Mouse (Mus musculus): ENCODE data around the gene Sf3b4. TPM values are rescaled to one million over a fixed set of nuclear protein-coding genes. Genes with fewer than 3 reads are reported as not detected.
"Not testable (repeated sequence)": the region's sequence is repeated elsewhere in the genome, so short reads cannot be mapped to it uniquely, and the experiment has no call there.

Sf3b4 gene
- polyA plus RNA-seq, 1 experiment from 2014 or later: 71.2 TPM

GRCm38 (mm10) chr3:96160222-96160802 lies 11.8 kb upstream of the Sf3b4 start:
- Histone ChIP-seq H3K4me2 (peak overlapping the region; percentile 95), H3K36me3 (peaks cover 12% of the 10 kb centered on the region), H3K27me3 (no peaks in the 10 kb centered on the region), H3K9me3 (replicated peaks) (no peaks in the 10 kb centered on the region), H3K9ac (peak overlapping the region; percentile 70; the same call in 1 of the 2 replicates), H3K27ac (peak overlapping the region; percentile 84), H3K4me1 (replicated peaks) (peaks cover 32% of the 10 kb centered on the region), H3K4me3 (peak overlapping the region; percentile 56)
- WGBS: 34% methylated on average over 4 of the region's 4 CpGs
- peak; percentile 77 for ATAC-seq (replicated peaks; ENCODE audit: insufficient number of reproducible peaks, insufficient read depth, low FRiP score, low read depth)

DNA sequence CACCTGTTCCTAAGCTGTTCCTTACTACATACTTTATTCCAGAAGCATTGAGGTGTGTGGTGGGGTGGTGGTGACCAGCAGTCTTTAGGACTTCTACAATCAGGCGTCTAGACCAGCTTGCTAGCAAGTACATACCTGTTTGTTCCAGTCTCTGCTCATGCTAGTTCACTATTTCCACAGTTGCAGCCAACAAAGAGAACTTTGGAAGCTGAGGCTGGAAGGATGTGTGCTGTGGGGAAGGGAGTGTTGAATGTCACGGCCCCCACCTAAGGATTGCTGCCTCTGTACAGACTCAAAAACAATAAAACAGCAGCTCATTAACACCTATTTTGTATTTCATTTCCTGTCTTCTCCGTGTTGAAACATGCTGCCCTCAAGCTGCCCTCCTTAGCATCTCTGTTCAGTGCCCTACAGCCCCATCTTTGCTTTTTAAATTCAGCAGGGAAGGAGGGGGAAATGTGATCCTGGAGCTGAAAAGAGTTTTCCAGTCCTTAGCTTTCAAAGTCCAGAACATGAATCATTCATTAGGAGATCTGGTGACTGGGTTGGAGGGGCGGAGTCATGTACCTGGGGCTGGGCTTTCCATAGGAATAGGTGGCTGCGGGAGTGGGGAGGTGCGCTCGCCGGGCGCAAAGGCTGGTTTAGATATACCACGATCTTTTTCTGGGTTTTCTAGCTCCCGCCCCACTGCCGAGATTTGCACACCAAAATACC lies 11.2 kb upstream of the Sf3b4 start:
- peak overlapping the region; percentile 70 for H3K9ac ChIP-seq
- peak overlapping the region; percentile 56 for H3K4me3 ChIP-seq
- peak overlapping the region; percentile 84 for H3K27ac ChIP-seq
- peaks cover 32% of the 10 kb centered on the region for H3K4me1 ChIP-seq (replicated peaks)
- 2% methylated on average over 12 of the region's 12 CpGs for WGBS
- H3K4me2 ChIP-seq: peak overlapping the region; percentile 95
- no peaks in the 10 kb centered on the region for H3K9me3 ChIP-seq (replicated peaks)
- H3K36me3 ChIP-seq: peaks cover 5% of the 10 kb centered on the region; the same call in 1 of the 2 replicates
- ATAC-seq (replicated peaks; ENCODE audit: insufficient number of reproducible peaks, insufficient read depth, low FRiP score, low read depth): peak; percentile 57; the same call in 1 of the 2 replicates
- no peaks in the 10 kb centered on the region for H3K27me3 ChIP-seq

DNA sequence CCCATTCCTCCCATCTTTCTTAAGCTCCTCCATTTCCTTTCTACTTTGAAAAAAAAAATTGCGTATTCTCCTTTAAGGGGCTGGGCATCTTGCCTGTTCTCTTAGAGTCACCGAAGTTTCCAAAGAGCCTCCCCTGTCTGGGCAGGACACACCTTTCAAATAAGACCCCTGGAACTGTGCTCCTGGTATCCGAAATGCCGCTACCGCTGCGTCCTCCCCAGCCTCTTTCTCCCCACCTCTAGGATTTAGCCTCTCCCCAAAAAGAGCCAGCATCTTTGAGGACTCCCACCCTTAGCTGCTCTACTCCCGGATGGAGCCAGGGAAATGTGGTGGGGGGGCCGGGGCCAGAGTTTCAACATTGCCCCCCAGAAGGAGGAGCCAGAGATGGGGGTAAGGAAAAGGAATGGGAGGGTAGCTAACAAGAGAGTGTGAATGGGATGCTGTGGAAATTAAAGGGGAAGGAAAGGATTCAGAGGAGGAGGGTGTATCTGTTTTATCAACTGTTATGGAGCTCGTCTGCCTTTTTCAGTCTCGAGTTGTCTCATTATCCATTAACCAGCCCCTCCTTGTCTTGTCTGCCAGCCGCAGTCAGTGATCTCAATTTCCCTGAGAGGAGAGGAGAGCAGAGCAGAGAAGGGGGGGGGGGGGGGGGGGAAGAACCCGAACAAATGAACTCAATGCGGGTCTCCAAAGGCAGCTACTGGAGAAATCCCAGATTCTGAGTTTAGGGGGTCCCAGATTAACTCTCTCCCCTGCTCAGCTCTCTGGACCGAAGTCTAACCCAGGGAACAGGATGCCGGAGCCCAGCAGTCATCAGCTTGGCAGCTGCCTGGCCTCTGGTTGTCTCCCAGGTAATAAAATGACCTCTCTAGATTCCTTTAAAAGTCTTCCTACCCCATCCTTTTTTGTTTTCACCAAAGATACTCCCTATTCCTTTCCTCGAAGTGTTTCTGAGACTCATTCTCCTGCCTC lies 10.0 kb upstream of the Sf3b4 start, which contains the start of gene Mtmr11:
Gene Mtmr11, plus strand, starts transcription at position 136 of the 972 bp plus-strand sequence.
- no peaks in the 10 kb centered on the region for H3K27me3 ChIP-seq
- H3K27ac ChIP-seq: peak within 1 kb of the TSS; percentile 84
- peak within 1 kb of the TSS; percentile 70 for H3K9ac ChIP-seq
- H3K36me3 ChIP-seq: no peaks in the 10 kb centered on the region
- H3K4me2 ChIP-seq: peak within 1 kb of the TSS; percentile 95
- H3K9me3 ChIP-seq (replicated peaks): no peaks in the 10 kb centered on the region
- H3K4me3 ChIP-seq: peak within 1 kb of the TSS; percentile 56
- 11% methylated on average over 15 of the region's 16 CpGs for WGBS
- no peak; the same call in 1 of the 2 replicates for ATAC-seq (replicated peaks; ENCODE audit: insufficient number of reproducible peaks, insufficient read depth, low FRiP score, low read depth)
- peaks cover 32% of the 10 kb centered on the region for H3K4me1 ChIP-seq (replicated peaks)

- WGBS: 88% methylated on average over 6 of the region's 6 CpGs
- H3K9ac ChIP-seq: no peak overlapping the region
- H3K36me3 ChIP-seq: no peaks in the 10 kb centered on the region
- H3K4me2 ChIP-seq: peak overlapping the region; percentile 95; the same call in 1 of the 2 replicates
- H3K4me3 ChIP-seq: 0 out of 2 replicates have a peak overlapping the region, but pooled peaks have one; percentile 56
- no peak for ATAC-seq (replicated peaks; ENCODE audit: insufficient number of reproducible peaks, insufficient read depth, low FRiP score, low read depth)
- H3K27ac ChIP-seq: no peak overlapping the region
- H3K9me3 ChIP-seq (replicated peaks): no peaks in the 10 kb centered on the region
- H3K27me3 ChIP-seq: no peaks in the 10 kb centered on the region
- peaks cover 32% of the 10 kb centered on the region for H3K4me1 ChIP-seq (replicated peaks)
Measured at GRCm38 (mm10) chr3:96163040-96163439, 9.1 kb upstream of the Sf3b4 start.

GRCm38 (mm10) chr3:96168466-96169158 lies 3.5 kb upstream of the Sf3b4 start:
- ATAC-seq (replicated peaks; ENCODE audit: insufficient number of reproducible peaks, insufficient read depth, low FRiP score, low read depth): no peak

GRCm38 (mm10) chr3:96170276-96170675 lies 1.9 kb upstream of the Sf3b4 start:
- Histone ChIP-seq H3K4me3 (no peak overlapping the region), H3K4me2 (peak overlapping the region; percentile 90; the same call in 1 of the 2 replicates), H3K4me1 (replicated peaks) (peaks cover 37% of the 10 kb centered on the region), H3K27me3 (no peaks in the 10 kb centered on the region), H3K9me3 (replicated peaks) (no peaks in the 10 kb centered on the region), H3K36me3 (peaks cover 14% of the 10 kb centered on the region), H3K9ac (no peak overlapping the region), H3K27ac (peak overlapping the region; percentile 98)
- no peak for ATAC-seq (replicated peaks; ENCODE audit: insufficient number of reproducible peaks, insufficient read depth, low FRiP score, low read depth)
- WGBS: 90% methylated on average over 4 of the region's 4 CpGs

More at GRCm38 (mm10) chr3:96168466-96169158, 3.5 kb upstream of the Sf3b4 start:
- Histone ChIP-seq H3K27me3 (no peaks in the 10 kb centered on the region), H3K9me3 (replicated peaks) (no peaks in the 10 kb centered on the region), H3K4me2 (no peak overlapping the region), H3K36me3 (no peaks in the 10 kb centered on the region), H3K9ac (no peak overlapping the region), H3K27ac (peak overlapping the region; percentile 25; the same call in 1 of the 2 replicates), H3K4me3 (no peak overlapping the region), H3K4me1 (replicated peaks) (peaks cover 25% of the 10 kb centered on the region)
- 62% methylated on average over 12 of the region's 12 CpGs for WGBS

GRCm38 (mm10) chr3:96170976-96171545 lies 1.1 kb upstream of the Sf3b4 start:
- Histone ChIP-seq H3K36me3 (peaks cover 20% of the 10 kb centered on the region), H3K4me3 (peak overlapping the region; percentile 79), H3K9ac (peak overlapping the region; percentile 80; the same call in 1 of the 2 replicates), H3K27me3 (no peaks in the 10 kb centered on the region), H3K9me3 (replicated peaks) (no peaks in the 10 kb centered on the region), H3K4me2 (peak overlapping the region; percentile 90), H3K4me1 (replicated peaks) (peaks cover 37% of the 10 kb centered on the region), H3K27ac (peak overlapping the region; percentile 98)
- 46% methylated on average over 10 of the region's 10 CpGs for WGBS
- ATAC-seq (replicated peaks; ENCODE audit: insufficient number of reproducible peaks, insufficient read depth, low FRiP score, low read depth): no peak

DNA sequence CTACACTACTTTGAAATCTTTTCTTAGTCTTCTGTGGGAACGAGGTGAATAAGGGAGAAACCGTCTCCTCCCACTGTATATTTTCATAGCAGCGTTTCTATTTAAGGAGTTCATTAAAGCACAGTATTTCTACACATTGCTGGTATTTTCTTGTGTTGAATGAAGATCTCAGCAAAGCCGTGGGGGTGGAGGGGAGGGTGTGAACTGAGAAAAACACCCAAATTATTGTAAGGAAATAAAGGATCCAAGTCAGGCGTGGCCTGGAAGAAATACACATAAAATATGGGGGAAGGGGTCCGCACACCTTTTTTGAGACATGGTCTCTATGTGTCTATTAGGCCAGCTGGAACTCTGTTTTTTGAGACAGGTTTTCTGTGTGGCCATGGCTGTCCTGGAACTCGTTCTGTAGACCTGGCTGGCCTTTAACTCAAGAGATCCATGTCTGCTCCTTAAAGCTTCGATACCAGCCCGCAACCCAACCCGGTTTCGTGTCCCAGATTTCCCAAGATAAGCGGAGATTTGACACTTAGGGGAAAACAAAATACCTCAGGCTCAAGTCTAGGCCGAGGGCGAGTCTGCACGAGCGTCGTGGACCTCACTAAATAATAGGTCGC lies 442 bp upstream of the Sf3b4 start:
- no peak for ATAC-seq (replicated peaks; ENCODE audit: insufficient number of reproducible peaks, insufficient read depth, low FRiP score, low read depth)

GRCm38 (mm10) chr3:96173185-96173584 lies 1.1 kb downstream of the Sf3b4 start:
- Histone ChIP-seq H3K4me2 (peak overlapping the region; percentile 90), H3K27me3 (no peaks in the 10 kb centered on the region), H3K9me3 (replicated peaks) (no peaks in the 10 kb centered on the region), H3K27ac (0 out of 2 replicates have a peak overlapping the region, but pooled peaks have one; percentile 64), H3K4me1 (replicated peaks) (peaks cover 37% of the 10 kb centered on the region), H3K4me3 (peak overlapping the region; percentile 79), H3K9ac (peak overlapping the region; percentile 80), H3K36me3 (peaks cover 37% of the 10 kb centered on the region)
- no peak for ATAC-seq (replicated peaks; ENCODE audit: insufficient number of reproducible peaks, insufficient read depth, low FRiP score, low read depth)
- WGBS: 36% methylated on average over 7 of the region's 7 CpGs

More for the DNA sequence above, 442 bp upstream of the Sf3b4 start:
- Histone ChIP-seq H3K27me3 (no peaks in the 10 kb centered on the region), H3K36me3 (peaks cover 26% of the 10 kb centered on the region), H3K4me3 (peak overlapping the region; percentile 79), H3K9ac (peak overlapping the region; percentile 80), H3K4me2 (peak overlapping the region; percentile 90), H3K9me3 (replicated peaks) (no peaks in the 10 kb centered on the region), H3K27ac (peak overlapping the region; percentile 98), H3K4me1 (replicated peaks) (peaks cover 37% of the 10 kb centered on the region)
- WGBS: 17% methylated on average over 18 of the region's 18 CpGs

- H3K36me3 ChIP-seq: peaks cover 40% of the 10 kb centered on the region
- peaks cover 37% of the 10 kb centered on the region for H3K4me1 ChIP-seq (replicated peaks)
- H3K4me2 ChIP-seq; H3K27ac ChIP-seq; H3K9ac ChIP-seq; H3K9me3 ChIP-seq (replicated peaks); ATAC-seq (replicated peaks; ENCODE audit: insufficient number of reproducible peaks, insufficient read depth, low FRiP score, low read depth); H3K27me3 ChIP-seq: not testable (repeated sequence)
- WGBS: 80% methylated on average over 4 of the region's 4 CpGs
- H3K4me3 ChIP-seq: 0 out of 2 replicates have a peak overlapping the region, but pooled peaks have one; percentile 8
Measured at GRCm38 (mm10) chr3:96174042-96174441, 1.9 kb downstream of the Sf3b4 start.
